Mouse (Mus musculus): Measurements from ENCODE around the gene Adgrg1. TPM values are rescaled to one million over a fixed set of nuclear protein-coding genes. Genes with fewer than 3 reads are reported as not detected.
A peak's percentile ranks its signal among the peaks of the same experiment; 100 is the strongest.

Gene Adgrg1
- 10 to 100 TPM; 11.1 to 18.9 (median 12.8) TPM for total RNA-seq (2022)

- DNase-seq (ENCODE audit: low spot score in 2 of 2): no peak
These were observed at the start of gene Adgrg1 for GRCm38 (mm10) chr8:94974467-94975165. Gene Adgrg1, plus strand, starts transcription at chr8:94974751.

GRCm38 (mm10) chr8:94928227-94928626 lies 46.3 kb upstream of the Adgrg1 start:
- DNase-seq (ENCODE audit: low spot score in 2 of 2): no peak

GRCm38 (mm10) chr8:94933918-94934317 lies 40.6 kb upstream of the Adgrg1 start:
- no peak for DNase-seq (ENCODE audit: low spot score in 2 of 2)

- no peak for DNase-seq (ENCODE audit: low spot score in 2 of 2)
These were observed 39.4 kb upstream of the Adgrg1 start for GRCm38 (mm10) chr8:94935172-94935571.

GRCm38 (mm10) chr8:94942566-94942965 lies 32.0 kb upstream of the Adgrg1 start:
- peak; percentile 25 to 27 for DNase-seq (ENCODE audit: low spot score in 2 of 2)

- no peak for DNase-seq (ENCODE audit: low spot score in 2 of 2)
These were observed 29.4 kb upstream of the Adgrg1 start for GRCm38 (mm10) chr8:94945185-94945584.

- DNase-seq (ENCODE audit: low spot score in 2 of 2): no peak
These were observed 26.1 kb upstream of the Adgrg1 start for GRCm38 (mm10) chr8:94948421-94948820.

GRCm38 (mm10) chr8:94949010-94949409 lies 25.5 kb upstream of the Adgrg1 start:
- no peak for DNase-seq (ENCODE audit: low spot score in 2 of 2)

- DNase-seq (ENCODE audit: low spot score in 2 of 2): peak; percentile 37 to 50
These were observed 24.5 kb upstream of the Adgrg1 start for GRCm38 (mm10) chr8:94950046-94950445.

- no peak for DNase-seq (ENCODE audit: low spot score in 2 of 2)
These were observed 24.1 kb upstream of the Adgrg1 start for GRCm38 (mm10) chr8:94950458-94950857.

GRCm38 (mm10) chr8:94952086-94952485 lies 22.5 kb upstream of the Adgrg1 start:
- no peak for DNase-seq (ENCODE audit: low spot score in 2 of 2)

GRCm38 (mm10) chr8:94953624-94954367 lies 20.8 kb upstream of the Adgrg1 start:
- no peak for DNase-seq (ENCODE audit: low spot score in 2 of 2)

GRCm38 (mm10) chr8:94954368-94954737 lies 20.2 kb upstream of the Adgrg1 start:
- DNase-seq (ENCODE audit: low spot score in 2 of 2): no peak

- no peak for DNase-seq (ENCODE audit: low spot score in 2 of 2)
These were observed 19.4 kb upstream of the Adgrg1 start for GRCm38 (mm10) chr8:94954921-94955758.

GRCm38 (mm10) chr8:94956078-94956574 lies 18.4 kb upstream of the Adgrg1 start:
- DNase-seq (ENCODE audit: low spot score in 2 of 2): no peak

GRCm38 (mm10) chr8:94962201-94962600 lies 12.3 kb upstream of the Adgrg1 start:
- DNase-seq (ENCODE audit: low spot score in 2 of 2): no peak

- DNase-seq (ENCODE audit: low spot score in 2 of 2): no peak
These were observed 9.7 kb upstream of the Adgrg1 start for GRCm38 (mm10) chr8:94964828-94965227.

GRCm38 (mm10) chr8:94966578-94966977 lies 8.0 kb upstream of the Adgrg1 start:
- DNase-seq (ENCODE audit: low spot score in 2 of 2): no peak

GRCm38 (mm10) chr8:94967071-94967470 lies 7.5 kb upstream of the Adgrg1 start:
- no peak for DNase-seq (ENCODE audit: low spot score in 2 of 2)

- DNase-seq (ENCODE audit: low spot score in 2 of 2): no peak
These were observed 7.0 kb upstream of the Adgrg1 start for GRCm38 (mm10) chr8:94967554-94967953.

GRCm38 (mm10) chr8:94973270-94973669 lies 1.3 kb upstream of the Adgrg1 start:
- no peak for DNase-seq (ENCODE audit: low spot score in 2 of 2)

- no peak for DNase-seq (ENCODE audit: low spot score in 2 of 2)
These were observed 765 bp upstream of the Adgrg1 start for GRCm38 (mm10) chr8:94973786-94974185.

All from gastrocnemius, adult 8-10 months (tissue).